8 mouse cellular contexts compared by ENCODE assay signal in genomic region chr7:140908634-140909107, GRCm38 (mm10). TPM values are rescaled to one million over a fixed set of nuclear protein-coding genes. Genes with fewer than 3 reads are reported as not detected.
DNase-seq lines count a peak whose midpoint lies in the region; ATAC-seq and TF ChIP-seq lines count a peak whose summit lies in the region.

No protein-coding gene starts in this region.

- H3K9me3 ChIP-seq in embryonic facial prominence, embryonic 11.5 days (replicated peaks; ENCODE audit: control insufficient read depth, low read length): no peaks in the 10 kb centered on the region
- H3K9me3 ChIP-seq in limb, embryonic 15.5 days: no peaks in the 10 kb centered on the region
- no peaks in the 10 kb centered on the region for H3K9me3 ChIP-seq in midbrain, embryonic 16.5 days (replicated peaks; ENCODE audit: control insufficient read depth, low read length, poor library complexity, severe bottlenecking)

- H3K4me1 ChIP-seq in embryonic facial prominence, embryonic 11.5 days (ENCODE audit: control insufficient read depth, insufficient read depth, low read length): no peaks in the 10 kb centered on the region; the same call in 1 of the 2 replicates
- no peaks in the 10 kb centered on the region for H3K4me1 ChIP-seq in heart, adult 2 months (ENCODE audit: control insufficient read depth, insufficient read depth, low read length)
- peaks cover 10% of the 10 kb centered on the region for H3K4me1 ChIP-seq in limb, embryonic 15.5 days
- H3K4me1 ChIP-seq in midbrain, embryonic 16.5 days (ENCODE audit: control insufficient read depth, insufficient read depth, low read length): no peaks in the 10 kb centered on the region

- under 1% methylated on average over 19 of the region's 19 CpGs for WGBS in embryonic facial prominence, embryonic 11.5 days
- 2% methylated on average over 19 of the region's 19 CpGs for WGBS in heart, adult 2 months
- under 1% methylated on average over 19 of the region's 19 CpGs for WGBS in limb, embryonic 15.5 days
- 3% methylated on average over 19 of the region's 19 CpGs for WGBS in midbrain, embryonic 16.5 days

- ATAC-seq in embryonic facial prominence, embryonic 11.5 days (replicated peaks; ENCODE audit: insufficient number of reproducible peaks, low FRiP score, low TSS enrichment, low read depth): peak; percentile 82
- no peak; the same call in 1 of the 2 replicates for ATAC-seq in limb, embryonic 15.5 days (ENCODE audit: insufficient number of reproducible peaks, low FRiP score, low TSS enrichment, low read depth)
- ATAC-seq in midbrain, embryonic 16.5 days: peak; percentile 76

- H3K27me3 ChIP-seq in embryonic facial prominence, embryonic 11.5 days (ENCODE audit: control insufficient read depth, insufficient read depth, low read length): no peaks in the 10 kb centered on the region
- H3K27me3 ChIP-seq in heart, adult 2 months (ENCODE audit: control insufficient read depth, insufficient read depth, low read length): no peaks in the 10 kb centered on the region
- no peaks in the 10 kb centered on the region for H3K27me3 ChIP-seq in limb, embryonic 15.5 days
- H3K27me3 ChIP-seq in midbrain, embryonic 16.5 days (ENCODE audit: control insufficient read depth, insufficient read depth, low read depth, low read length): no peaks in the 10 kb centered on the region

- DNase-seq in A20 (ENCODE audit: low read depth, low spot score): peak; percentile 63
- peak; percentile 82 for DNase-seq in adrenal gland, postnatal 25 days
- peak; percentile 92 for DNase-seq in embryonic facial prominence, embryonic 11.5 days (ENCODE audit: low spot score)
- peak; percentile 83 to 86 for DNase-seq in heart, adult 2 months
- DNase-seq in kidney, adult 18-20 months: peak; percentile 89
- DNase-seq in spleen, adult 18-20 months: peak; percentile 41 to 72

- no peak overlapping the region for H3K27ac ChIP-seq in embryonic facial prominence, embryonic 11.5 days (replicated peaks; ENCODE audit: low read depth, low read length)
- no peak overlapping the region for H3K27ac ChIP-seq in heart, adult 2 months
- H3K27ac ChIP-seq in limb, embryonic 15.5 days: no peak overlapping the region
- no peak overlapping the region for H3K27ac ChIP-seq in midbrain, embryonic 16.5 days (ENCODE audit: low read length)

- peak overlapping the region; percentile 34 for H3K4me3 ChIP-seq in embryonic facial prominence, embryonic 11.5 days (ENCODE audit: low read depth, low read length)
- peak overlapping the region; percentile 33 for H3K4me3 ChIP-seq in heart, adult 2 months
- peak overlapping the region; percentile 40 for H3K4me3 ChIP-seq in limb, embryonic 15.5 days
- H3K4me3 ChIP-seq in midbrain, embryonic 16.5 days (ENCODE audit: low read depth, low read length): peak overlapping the region; percentile 30

- peak; percentile 94 for TF ChIP-seq CTCF in heart, adult 2 months (IDR thresholded peaks at IDR 0.05)

- H3K4me2 ChIP-seq in embryonic facial prominence, embryonic 11.5 days (ENCODE audit: low read depth, low read length): peak overlapping the region; percentile 74
- peak overlapping the region; percentile 89 for H3K4me2 ChIP-seq in limb, embryonic 15.5 days
- peak overlapping the region; percentile 61 for H3K4me2 ChIP-seq in midbrain, embryonic 16.5 days (ENCODE audit: low read length)

- H3K79me2 ChIP-seq in heart, adult 2 months (replicated peaks; ENCODE audit: control insufficient read depth, insufficient read depth, low read length): no peaks in the 10 kb centered on the region

- peak; percentile 63; the same call in 1 of the 2 replicates for TF ChIP-seq EP300 in heart, adult 2 months (IDR thresholded peaks at IDR 0.05; ENCODE audit: insufficient read depth, low read depth, low read length)

- H3K9ac ChIP-seq in embryonic facial prominence, embryonic 11.5 days (replicated peaks; ENCODE audit: low read length): peak overlapping the region; percentile 47; the same call in 1 of the 2 replicates
- peak overlapping the region; percentile 41; the same call in 1 of the 2 replicates for H3K9ac ChIP-seq in heart, adult 2 months (ENCODE audit: low read depth, low read length)
- no peak overlapping the region for H3K9ac ChIP-seq in limb, embryonic 15.5 days
- H3K9ac ChIP-seq in midbrain, embryonic 16.5 days (ENCODE audit: low read depth, low read length): peak overlapping the region; percentile 25

- TF ChIP-seq POLR2A in heart, adult 2 months (IDR thresholded peaks at IDR 0.05; ENCODE audit: insufficient read depth, low read depth, low read length): no peak

- no peaks in the 10 kb centered on the region for H3K36me3 ChIP-seq in embryonic facial prominence, embryonic 11.5 days (replicated peaks; ENCODE audit: control insufficient read depth, insufficient read depth, low read depth, low read length)
- no peaks in the 10 kb centered on the region for H3K36me3 ChIP-seq in heart, adult 2 months (ENCODE audit: control insufficient read depth, insufficient read depth, low read length)
- no peaks in the 10 kb centered on the region for H3K36me3 ChIP-seq in limb, embryonic 15.5 days
- no peaks in the 10 kb centered on the region for H3K36me3 ChIP-seq in midbrain, embryonic 16.5 days (ENCODE audit: control insufficient read depth, insufficient read depth, low read length)

- intact Hi-C loops in heart, adult 2 months (cut with DNase I): loop anchor here (1.0 to 5.0 kb wide), 6 partner anchors 32 to 268 kb away; partner anchors contain the start of genes Gm45717, Ifitm2 and Pgghg

RNA-seq across cellular contexts. Expression of gene Cox8b, which starts 8.4 kb away (rescaled TPM):
- total RNA-seq in adrenal gland, postnatal 25 days (2021): 610 and 755 TPM in 2 replicates
- not detected in 2 replicates for polyA plus RNA-seq in embryonic facial prominence, embryonic 11.5 days (2014; fragmentation: Nextera tagmentation; extraction: Ambion mirVana)
- total RNA-seq in heart, adult 2 months (2021): 1,000 to 10,000 TPM; 2,777 to 3,250 TPM
- 1,727 and 2,194 TPM in 2 replicates for polyA plus RNA-seq in heart, adult 2 months (2012; rRNA removed)
- 19.6 and 58.3 TPM in 2 replicates for polyA plus RNA-seq in limb, embryonic 15.5 days (2015; fragmentation: Nextera tagmentation; extraction: Ambion mirVana)
- not detected in 2 replicates for polyA plus RNA-seq in midbrain, embryonic 16.5 days (2015; fragmentation: Nextera tagmentation; extraction: Ambion mirVana)

RNA-seq across cellular contexts. Expression of gene Nlrp6, which starts 12.0 kb away (rescaled TPM):
- total RNA-seq in adrenal gland, postnatal 25 days (2021): 1.9 and 2.2 TPM in 2 replicates
- 0.07 TPM in 1 of 2 replicates, not detected in the other for polyA plus RNA-seq in embryonic facial prominence, embryonic 11.5 days (2014; fragmentation: Nextera tagmentation; extraction: Ambion mirVana)
- under 1 TPM in 1 of 2 experiments, not detected in 1; 0.07 TPM for total RNA-seq in heart, adult 2 months (2021)
- 0.04 and 0.06 TPM in 2 replicates for polyA plus RNA-seq in heart, adult 2 months (2012; rRNA removed)
- 0.28 and 0.45 TPM in 2 replicates for polyA plus RNA-seq in limb, embryonic 15.5 days (2015; fragmentation: Nextera tagmentation; extraction: Ambion mirVana)
- 0.58 and 0.81 TPM in 2 replicates for polyA plus RNA-seq in midbrain, embryonic 16.5 days (2015; fragmentation: Nextera tagmentation; extraction: Ambion mirVana)

RNA-seq across cellular contexts. Expression of gene Sirt3, which starts 26.6 kb away (rescaled TPM):
- total RNA-seq in adrenal gland, postnatal 25 days (2021): 31.5 and 34.3 TPM in 2 replicates
- polyA plus RNA-seq in embryonic facial prominence, embryonic 11.5 days (2014; fragmentation: Nextera tagmentation; extraction: Ambion mirVana): 17.1 and 19.3 TPM in 2 replicates
- 10 to 100 TPM; 53.1 to 60.6 TPM for total RNA-seq in heart, adult 2 months (2021)
- 86.9 and 100 TPM in 2 replicates for polyA plus RNA-seq in heart, adult 2 months (2012; rRNA removed)
- 22.7 and 25.6 TPM in 2 replicates for polyA plus RNA-seq in limb, embryonic 15.5 days (2015; fragmentation: Nextera tagmentation; extraction: Ambion mirVana)
- 49.1 and 58.2 TPM in 2 replicates for polyA plus RNA-seq in midbrain, embryonic 16.5 days (2015; fragmentation: Nextera tagmentation; extraction: Ambion mirVana)

RNA-seq across cellular contexts. Expression of gene Psmd13, which starts 26.9 kb away (rescaled TPM):
- total RNA-seq in adrenal gland, postnatal 25 days (2021): 125 and 128 TPM in 2 replicates
- 185 and 195 TPM in 2 replicates for polyA plus RNA-seq in embryonic facial prominence, embryonic 11.5 days (2014; fragmentation: Nextera tagmentation; extraction: Ambion mirVana)
- total RNA-seq in heart, adult 2 months (2021): 10 to 100 TPM; 72.6 to 86.1 TPM
- 50.8 and 71.0 TPM in 2 replicates for polyA plus RNA-seq in heart, adult 2 months (2012; rRNA removed)
- polyA plus RNA-seq in limb, embryonic 15.5 days (2015; fragmentation: Nextera tagmentation; extraction: Ambion mirVana): 201 and 214 TPM in 2 replicates
- 260 and 268 TPM in 2 replicates for polyA plus RNA-seq in midbrain, embryonic 16.5 days (2015; fragmentation: Nextera tagmentation; extraction: Ambion mirVana)

RNA-seq across cellular contexts. Expression of gene Pgghg, which starts 32.5 kb away (rescaled TPM):
- 32.3 and 43.2 TPM in 2 replicates for total RNA-seq in adrenal gland, postnatal 25 days (2021)
- 12.4 and 14.3 TPM in 2 replicates for polyA plus RNA-seq in embryonic facial prominence, embryonic 11.5 days (2014; fragmentation: Nextera tagmentation; extraction: Ambion mirVana)
- 1 to 10 TPM; 4.0 to 5.8 TPM for total RNA-seq in heart, adult 2 months (2021)
- polyA plus RNA-seq in heart, adult 2 months (2012; rRNA removed): 13.0 and 14.1 TPM in 2 replicates
- polyA plus RNA-seq in limb, embryonic 15.5 days (2015; fragmentation: Nextera tagmentation; extraction: Ambion mirVana): 23.1 and 24.9 TPM in 2 replicates
- polyA plus RNA-seq in midbrain, embryonic 16.5 days (2015; fragmentation: Nextera tagmentation; extraction: Ambion mirVana): 5.4 and 6.3 TPM in 2 replicates

Comparison
In these comparisons a context has a peak if more than half of its experiments do, and no peak if none do; other contexts are left out.
1. RNA of gene Cox8b, which starts 8.4 kb away (polyA plus RNA-seq): 1,727 to 2,194 TPM in heart, adult 2 months; 19.6 to 58.3 TPM in limb, embryonic 15.5 days, not detected in embryonic facial prominence, embryonic 11.5 days and not detected in midbrain, embryonic 16.5 days; every median in the first group is over 10 times any median in the second.
2. Peak in every context shown above with its lines, with median percentiles within 50 percentile points of each other: DNase-seq, H3K4me2 ChIP-seq and H3K4me3 ChIP-seq.